Mouse (Mus musculus) C2C12 (cell line): ENCODE results near the gene Tekt5. TPM values are rescaled to one million over a fixed set of nuclear protein-coding genes. Genes with fewer than 3 reads are reported as not detected.

Experiments used
- H3K27me3 ChIP-seq: one replicate; pipeline ENCODE4 v1.6.1; 2011; ENCODE audit not compliant: control insufficient read depth, insufficient read depth, insufficient read length
- H3K36me3 ChIP-seq: one replicate; pipeline ENCODE4 v1.6.1; 2011; ENCODE audit not compliant: control insufficient read depth, insufficient read depth
- H3K4me3 ChIP-seq: one replicate; pipeline ENCODE4 v1.5.1; 2011; ENCODE audit warnings: mild to moderate bottlenecking, control low read depth; ENCODE audit not compliant: poor library complexity, insufficient read depth, severe bottlenecking
- H3K79me2 ChIP-seq: one replicate; pipeline ENCODE4 v1.6.1; 2011; ENCODE audit not compliant: control insufficient read depth, insufficient read depth
- H3K79me3 ChIP-seq: one replicate; pipeline ENCODE4 v1.6.1; 2011; ENCODE audit warnings: low read depth, control low read depth
- H3ac ChIP-seq: one replicate; pipeline ENCODE3; 2011; ENCODE audit warnings: low read depth; ENCODE audit not compliant: control insufficient read depth, insufficient read length
- CEBPB ChIP-seq: IDR thresholded peaks from one replicate; pipeline ENCODE4 v1.6.1; 2011; ENCODE audit warnings: low read depth, mild to moderate bottlenecking, control low read depth, moderate library complexity
- CTCF ChIP-seq: IDR thresholded peaks from one replicate; pipeline ENCODE4 v1.5.1; 2011; ENCODE audit not compliant: control insufficient read depth, insufficient read depth, insufficient read length
- FOSL1 ChIP-seq: IDR thresholded peaks from one replicate; pipeline ENCODE4 v1.8.0; 2011; ENCODE audit warnings: mild to moderate bottlenecking, low read length; ENCODE audit not compliant: poor library complexity, insufficient read depth, severe bottlenecking
- MAX ChIP-seq: IDR thresholded peaks from one replicate; pipeline ENCODE4 v1.6.1; 2011; ENCODE audit warnings: mild to moderate bottlenecking, control low read depth
- MYOD1 ChIP-seq: IDR thresholded peaks from one replicate; pipeline ENCODE4 v1.6.1; 2011; ENCODE audit warnings: low read depth; ENCODE audit not compliant: control insufficient read depth, insufficient read length
- MYOG ChIP-seq: IDR thresholded peaks from one replicate; pipeline ENCODE4 v1.6.1; 2011; ENCODE audit not compliant: control insufficient read depth, insufficient read length; ENCODE audit errors: extremely low read depth
- USF1 ChIP-seq: IDR thresholded peaks from one replicate; pipeline ENCODE4 v1.6.1; 2011; ENCODE audit warnings: low read depth, mild to moderate bottlenecking, control low read depth, moderate library complexity
- polyA plus RNA-seq: library from polyadenylated mRNA; unstranded; fragments of >200 nt; fragmentation: generic; extraction: Trizol; gene quantifications from one replicate; pipeline ENCODE4 v1.2.1, GENCODE M21; 2012; ENCODE audit warnings: missing spikeins

Tekt5 gene
- polyA plus RNA-seq, 1 experiment: not detected

DNA sequence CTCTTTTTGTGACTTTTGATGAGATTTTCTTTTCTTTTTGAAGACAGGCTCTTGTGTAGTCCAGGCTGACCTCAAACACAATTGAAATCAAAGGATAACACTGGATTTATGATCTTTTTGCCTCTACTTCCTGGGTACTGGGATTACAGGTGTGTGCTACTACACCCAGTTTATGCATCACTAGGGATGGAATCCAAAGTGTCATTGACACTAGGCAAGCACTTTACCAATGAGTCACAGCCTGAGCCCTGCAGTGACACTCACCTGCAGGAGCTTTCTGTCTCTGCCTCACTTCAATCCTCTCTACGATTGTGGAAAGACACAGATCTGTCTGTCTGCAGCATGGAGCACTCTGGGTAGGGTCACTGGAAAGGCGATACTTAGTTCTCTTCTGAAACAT, 59.3 kb downstream of the Tekt5 start:
- Histone ChIP-seq H3ac (no peak overlapping the region), H3K36me3 (no peaks in the 10 kb centered on the region)
- no peak for TF ChIP-seq MAX
- TF ChIP-seq CEBPB: no peak
- TF ChIP-seq MYOD1: no peak
- no peak for TF ChIP-seq USF1
- no peak for TF ChIP-seq CTCF
- TF ChIP-seq FOSL1: no peak
- TF ChIP-seq MYOG: no peak

DNA sequence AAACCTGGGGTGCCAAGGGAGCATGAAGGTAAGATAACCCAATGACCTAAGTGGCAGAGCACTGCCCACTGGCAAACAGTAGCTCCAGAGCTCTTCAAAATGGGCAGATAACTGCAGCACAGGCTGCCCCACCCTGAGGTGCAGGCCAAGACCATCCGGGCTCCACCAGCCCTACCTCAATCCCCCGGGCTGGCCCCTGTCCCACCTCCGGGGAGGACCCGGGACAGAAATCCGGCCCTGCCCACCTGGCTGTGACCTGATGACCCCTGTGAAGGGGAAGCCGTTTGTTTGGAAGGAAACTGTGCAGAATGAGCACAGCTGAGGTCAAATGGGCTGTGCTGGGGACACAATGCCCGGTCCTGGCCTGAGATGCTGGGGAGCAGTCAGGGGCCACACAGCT, 62.6 kb downstream of the Tekt5 start:
- H3K4me3 ChIP-seq: no peak overlapping the region
- no peak overlapping the region for H3ac ChIP-seq
- TF ChIP-seq MAX: no peak
- TF ChIP-seq MYOD1: no peak
- no peak for TF ChIP-seq CTCF
- no peaks in the 10 kb centered on the region for H3K79me2 ChIP-seq
- H3K79me3 ChIP-seq: no peaks in the 10 kb centered on the region
- H3K36me3 ChIP-seq: no peaks in the 10 kb centered on the region
- peaks cover 2% of the 10 kb centered on the region for H3K27me3 ChIP-seq

More for the DNA sequence above, 59.3 kb downstream of the Tekt5 start:
- Histone ChIP-seq H3K4me3 (no peak overlapping the region), H3K79me2 (no peaks in the 10 kb centered on the region), H3K27me3 (no peaks in the 10 kb centered on the region), H3K79me3 (no peaks in the 10 kb centered on the region)

DNA sequence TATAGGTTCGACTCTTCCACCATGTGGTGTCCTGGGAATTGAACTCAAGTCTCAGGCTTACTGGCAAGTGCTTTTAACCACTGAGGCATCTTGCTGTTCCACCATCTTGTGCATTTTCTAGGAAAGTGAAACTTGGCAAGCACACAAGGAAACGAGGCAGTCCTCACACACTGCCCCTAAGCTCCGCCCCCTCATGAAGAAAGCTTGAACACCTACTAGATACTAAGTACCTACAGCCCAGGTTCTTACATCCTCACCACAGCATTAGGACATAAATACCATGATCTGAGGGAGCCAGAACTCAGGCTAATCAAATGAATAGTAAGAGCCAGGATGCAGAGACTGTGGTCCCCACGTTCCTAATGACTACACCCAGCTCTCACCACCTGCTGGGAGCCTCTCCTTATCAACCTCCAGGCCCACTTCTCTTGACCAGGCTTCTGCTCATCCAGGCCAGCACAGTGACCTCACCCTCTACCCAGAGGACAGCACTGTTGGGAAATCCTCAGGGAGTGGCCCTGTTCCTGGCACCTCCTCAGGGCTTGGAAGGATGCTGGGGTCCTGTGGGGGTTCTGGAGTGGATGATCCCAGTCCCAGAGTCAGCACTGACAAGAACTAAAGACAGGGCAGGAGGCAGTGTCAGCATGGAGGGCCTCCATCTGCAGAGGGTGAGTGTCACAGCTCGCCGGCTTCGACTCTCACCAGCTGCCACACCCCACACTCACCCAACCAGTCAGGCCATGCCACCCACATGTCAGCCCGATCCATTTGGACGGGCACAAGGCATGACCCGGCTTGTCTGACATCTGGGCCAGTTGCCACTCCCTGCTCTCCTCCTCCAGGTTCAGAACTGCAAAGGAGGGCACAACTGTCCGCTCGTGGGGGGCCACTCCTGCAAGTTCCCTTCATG, 64.4 kb downstream of the Tekt5 start:
- TF ChIP-seq CTCF: no peak
- no peak for TF ChIP-seq MYOD1
- no peak for TF ChIP-seq CEBPB
- TF ChIP-seq FOSL1: no peak
- TF ChIP-seq MYOG: no peak
- TF ChIP-seq MAX: no peak
- TF ChIP-seq USF1: no peak
- Histone ChIP-seq H3K36me3 (no peaks in the 10 kb centered on the region), H3K79me2 (no peaks in the 10 kb centered on the region), H3ac (no peak overlapping the region), H3K4me3 (no peak overlapping the region), H3K27me3 (peaks cover 15% of the 10 kb centered on the region), H3K79me3 (no peaks in the 10 kb centered on the region)

DNA sequence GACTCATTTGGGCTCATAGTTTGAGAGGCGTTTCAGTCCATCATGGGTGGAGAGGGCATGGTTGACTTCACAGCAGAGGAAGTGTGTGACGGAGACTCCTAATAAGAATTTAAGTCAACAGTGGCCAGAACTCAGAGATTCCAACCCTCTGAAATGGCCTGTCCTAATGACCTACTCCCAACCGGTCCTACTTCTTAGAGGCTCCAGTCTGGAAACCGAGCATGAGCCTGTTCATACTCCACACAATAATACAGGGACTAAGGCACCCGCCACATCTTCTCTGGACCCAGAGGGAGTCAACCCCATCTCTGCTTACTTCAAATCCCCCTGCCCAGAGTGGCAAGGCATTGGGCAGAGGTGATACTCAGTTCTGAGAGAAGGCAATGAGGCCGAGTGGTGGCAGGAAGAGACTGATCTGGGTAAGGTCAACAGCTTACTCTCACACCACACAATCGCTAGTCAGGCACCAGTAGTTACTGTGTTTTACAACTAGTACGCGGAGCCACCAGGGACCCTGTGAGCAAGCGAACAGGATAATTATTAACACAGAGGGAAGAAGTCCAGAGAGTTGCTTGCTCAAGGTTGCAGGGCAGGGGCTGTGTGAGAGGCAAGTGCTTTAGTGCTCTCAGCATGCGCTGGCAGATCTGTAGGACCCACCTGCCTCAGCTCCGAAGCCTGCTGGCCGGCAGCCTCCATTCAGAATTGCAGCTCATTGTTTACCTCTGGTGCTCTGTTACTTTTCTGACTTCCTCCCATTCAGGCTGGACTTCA, 67.5 kb downstream of the Tekt5 start:
- Histone ChIP-seq H3K79me3 (no peaks in the 10 kb centered on the region), H3K79me2 (no peaks in the 10 kb centered on the region), H3K27me3 (peaks cover 20% of the 10 kb centered on the region), H3K36me3 (no peaks in the 10 kb centered on the region), H3K4me3 (no peak overlapping the region), H3ac (no peak overlapping the region)
- TF ChIP-seq USF1 (no peak), MYOG (no peak), FOSL1 (no peak), CTCF (no peak), MYOD1 (no peak), MAX (no peak), CEBPB (no peak)

DNA sequence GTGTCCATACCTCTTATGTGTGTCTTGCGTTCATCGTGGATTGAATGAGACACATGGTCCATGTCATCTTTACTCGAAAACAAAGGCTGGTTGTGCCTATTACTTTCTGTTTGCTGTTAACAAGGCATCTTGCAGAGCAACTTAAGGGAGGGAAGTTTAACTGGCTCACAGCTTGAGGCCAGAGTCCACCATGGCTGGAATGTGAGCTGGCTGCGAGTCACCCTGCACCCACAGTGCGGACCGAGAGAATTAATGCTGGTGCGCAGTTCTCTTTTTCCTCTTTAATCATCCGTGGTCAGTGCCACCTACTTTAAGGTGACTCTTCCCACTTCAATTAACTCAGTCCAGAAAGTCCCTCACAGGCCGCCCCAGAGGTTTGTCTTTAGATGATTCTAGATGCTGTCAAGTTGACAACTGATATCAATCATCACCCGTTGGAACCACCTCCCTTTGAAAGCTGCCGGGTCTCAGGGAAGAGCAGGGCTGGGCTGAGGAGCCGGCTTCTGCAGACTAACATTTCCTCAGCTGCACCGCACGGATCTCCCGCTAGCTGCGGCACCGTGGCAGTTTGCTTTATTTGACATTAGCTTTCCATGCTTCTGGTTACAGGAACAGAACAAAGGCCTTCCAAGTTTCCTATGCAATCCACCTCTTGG, 75.2 kb downstream of the Tekt5 start:
- Histone ChIP-seq H3K79me3 (no peaks in the 10 kb centered on the region), H3K79me2 (no peaks in the 10 kb centered on the region)
- TF ChIP-seq MYOG: no peak
- TF ChIP-seq MAX: no peak
- TF ChIP-seq USF1: no peak
- no peak for TF ChIP-seq FOSL1
- TF ChIP-seq CTCF: no peak
- no peak for TF ChIP-seq MYOD1
- TF ChIP-seq CEBPB: no peak

More for the DNA sequence above, 75.2 kb downstream of the Tekt5 start:
- Histone ChIP-seq H3K4me3 (no peak overlapping the region), H3K36me3 (no peaks in the 10 kb centered on the region), H3K27me3 (no peaks in the 10 kb centered on the region), H3ac (no peak overlapping the region)
